Mouse (Mus musculus) testis, adult 2 months (tissue): Measurements from ENCODE around the gene Frat2. TPM values are rescaled to one million over a fixed set of nuclear protein-coding genes. Genes with fewer than 3 reads are reported as not detected.
"Not testable (repeated sequence)": the region's sequence is repeated elsewhere in the genome, so short reads cannot be mapped to it uniquely, and the experiment has no call there.

Source experiments
- H3K27ac ChIP-seq: fragments of 200-500 bp; 2 replicates; pipeline ENCODE4 v1.5.1; 2012; ENCODE audit warnings: low read depth, low read length; ENCODE audit not compliant: control insufficient read depth, insufficient read depth
- H3K27me3 ChIP-seq: fragments of 200-500 bp; 2 replicates; pipeline ENCODE4 v1.6.1; 2012; ENCODE audit warnings: mild to moderate bottlenecking, low read length, moderate library complexity; ENCODE audit not compliant: control insufficient read depth, insufficient read depth
- H3K36me3 ChIP-seq: fragments of 200-500 bp; 2 replicates; pipeline ENCODE4 v1.6.1; 2012; ENCODE audit warnings: mild to moderate bottlenecking, low read length; ENCODE audit not compliant: control insufficient read depth, insufficient read depth
- H3K4me1 ChIP-seq: fragments of 200-500 bp; 2 replicates; pipeline ENCODE4 v1.6.1; 2012; ENCODE audit warnings: low read length; ENCODE audit not compliant: control insufficient read depth, insufficient read depth
- H3K4me3 ChIP-seq: fragments of 200-500 bp; 2 replicates; pipeline ENCODE4 v1.5.1; 2012; ENCODE audit warnings: low read depth, mild to moderate bottlenecking, low read length, moderate library complexity, mixed read lengths; ENCODE audit not compliant: control insufficient read depth
- CTCF ChIP-seq: fragments of 200-500 bp; IDR thresholded peaks from 2 replicates; pipeline ENCODE4 v1.5.1; 2012; ENCODE audit warnings: low read depth, mild to moderate bottlenecking, inconsistent platforms, low read length, moderate library complexity; ENCODE audit not compliant: control insufficient read depth, insufficient read depth, insufficient replicate concordance
- POLR2A ChIP-seq: fragments of 200-500 bp; IDR thresholded peaks from 2 replicates; pipeline ENCODE4 v1.6.1; 2012; ENCODE audit warnings: low read depth, mild to moderate bottlenecking, inconsistent platforms, low read length, moderate library complexity; ENCODE audit not compliant: control insufficient read depth
- polyA plus RNA-seq: library from polyadenylated mRNA; depleted of rRNA; stranded (reverse); fragments of >200 nt; gene quantifications from 2 replicates; pipeline ENCODE4 v1.2.3, GENCODE M21; 2012

The Frat2 gene
- polyA plus RNA-seq, 1 experiment, result 47.7 TPM

DNA sequence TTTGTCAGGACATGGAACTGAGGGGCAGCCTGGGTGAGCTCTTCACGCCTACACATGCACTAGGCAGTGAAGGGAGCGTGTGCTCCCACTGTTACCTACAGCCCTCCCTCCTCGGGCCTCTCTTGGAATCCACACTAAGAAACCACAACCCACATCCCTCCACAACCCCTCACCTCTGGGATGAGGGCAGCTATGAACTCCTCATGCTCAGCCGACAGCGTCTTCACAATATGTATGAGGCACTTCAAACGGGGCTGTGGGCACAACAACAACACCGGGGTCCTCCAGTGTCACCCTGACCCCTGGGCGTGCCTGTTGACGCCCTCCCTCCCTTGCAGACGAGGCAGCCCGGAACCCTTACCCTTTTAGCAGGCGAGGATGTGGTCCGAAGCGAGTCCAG, 26.4 kb upstream of the Frat2 start:
- Histone ChIP-seq H3K36me3 (peaks cover 8% of the 10 kb centered on the region), H3K4me1 (no peaks in the 10 kb centered on the region), H3K4me3 (no peak overlapping the region), H3K27ac (no peak overlapping the region), H3K27me3 (no peaks in the 10 kb centered on the region)
- TF ChIP-seq CTCF (no peak), POLR2A (no peak)

DNA sequence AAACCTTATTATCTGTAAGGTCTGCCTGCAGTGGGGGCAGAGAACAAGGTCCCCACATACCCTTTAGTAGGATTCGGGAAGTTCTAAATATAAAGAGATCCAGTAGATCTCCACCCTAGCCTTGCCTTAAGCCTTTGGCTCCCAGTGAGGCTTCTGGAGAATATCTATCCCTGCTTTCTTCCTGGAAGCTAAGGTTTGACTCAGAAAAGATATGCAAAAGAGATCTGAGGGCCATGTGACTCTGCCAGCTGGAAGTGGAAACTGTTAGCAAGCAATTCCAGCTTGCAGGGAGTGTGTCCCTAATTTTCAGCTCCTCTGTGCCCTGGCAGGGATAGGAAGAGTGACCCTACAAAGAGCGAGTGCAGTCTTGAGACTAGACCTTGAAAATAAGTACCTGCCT, 24.4 kb upstream of the Frat2 start:
- TF ChIP-seq POLR2A (no peak), CTCF (no peak)
- H3K27me3 ChIP-seq, result no peaks in the 10 kb centered on the region
- peaks cover 8% of the 10 kb centered on the region for H3K36me3 ChIP-seq
- H3K27ac ChIP-seq, result no peak overlapping the region
- no peak overlapping the region for H3K4me3 ChIP-seq
- H3K4me1 ChIP-seq, result no peaks in the 10 kb centered on the region

- not testable (repeated sequence) for H3K27ac ChIP-seq, H3K4me3 ChIP-seq, H3K36me3 ChIP-seq, H3K27me3 ChIP-seq, H3K4me1 ChIP-seq
Measured at GRCm38 (mm10) chr19:41869946-41870345, 22.0 kb upstream of the Frat2 start.

DNA sequence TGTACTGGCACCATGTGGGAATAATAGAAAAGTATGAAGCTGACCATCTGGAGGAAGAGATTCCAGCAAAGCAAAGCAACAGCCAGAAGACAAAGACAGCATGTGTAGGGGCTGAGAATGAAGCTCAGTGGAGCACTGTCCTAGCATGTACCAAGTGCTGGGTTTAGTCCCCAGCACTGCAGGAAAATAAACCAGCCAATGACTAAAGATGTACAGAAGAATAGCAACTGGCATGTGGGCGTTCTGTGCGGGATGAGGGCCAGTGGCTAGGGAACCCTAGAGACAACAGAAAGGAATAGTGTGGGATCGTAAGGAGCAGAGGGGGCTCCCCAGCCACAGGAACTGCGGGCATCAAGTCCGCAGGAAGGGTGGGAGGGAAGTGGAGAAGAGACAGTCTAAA, 21.4 kb upstream of the Frat2 start:
- Histone ChIP-seq H3K27ac (no peak overlapping the region), H3K27me3 (no peaks in the 10 kb centered on the region), H3K36me3 (peaks cover 5% of the 10 kb centered on the region), H3K4me3 (no peak overlapping the region), H3K4me1 (no peaks in the 10 kb centered on the region)
- TF ChIP-seq CTCF (no peak), POLR2A (no peak)

DNA sequence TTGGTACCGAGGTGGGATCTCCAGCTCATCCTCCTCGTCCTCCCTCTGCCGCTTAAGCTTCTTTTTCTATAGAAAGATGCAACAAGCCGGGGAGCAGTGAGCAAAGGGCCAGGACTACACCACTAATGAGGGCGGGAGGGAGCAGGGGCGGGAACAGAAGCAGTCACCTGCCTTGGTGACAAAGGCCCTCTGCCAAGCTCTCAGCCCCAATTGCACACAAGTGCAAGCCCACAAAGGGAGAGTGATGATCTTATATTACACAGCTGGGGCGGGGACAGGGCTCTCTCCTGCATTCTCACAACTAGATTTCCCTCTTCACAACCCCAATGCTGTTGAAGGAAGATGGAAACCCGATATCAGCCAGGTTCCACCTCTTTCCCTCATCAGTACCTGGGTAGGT, 18.8 kb upstream of the Frat2 start:
- H3K4me3 ChIP-seq, result no peak overlapping the region
- no peaks in the 10 kb centered on the region for H3K27me3 ChIP-seq
- H3K27ac ChIP-seq, result no peak overlapping the region
- H3K36me3 ChIP-seq, result peaks cover 5% of the 10 kb centered on the region
- TF ChIP-seq CTCF (no peak), POLR2A (no peak)
- H3K4me1 ChIP-seq, result no peaks in the 10 kb centered on the region

- H3K4me3 ChIP-seq, result no peak overlapping the region
- H3K4me1 ChIP-seq, result no peaks in the 10 kb centered on the region
- TF ChIP-seq POLR2A (no peak), CTCF (no peak)
- H3K27ac ChIP-seq, result no peak overlapping the region
- H3K27me3 ChIP-seq, result no peaks in the 10 kb centered on the region
- H3K36me3 ChIP-seq, result no peaks in the 10 kb centered on the region
Measured at GRCm38 (mm10) chr19:41857816-41858310, 9.9 kb upstream of the Frat2 start.

GRCm38 (mm10) chr19:41857086-41857762, 9.3 kb upstream of the Frat2 start:
- Histone ChIP-seq H3K27me3 (no peaks in the 10 kb centered on the region), H3K27ac (no peak overlapping the region)

GRCm38 (mm10) chr19:41852423-41852822, 4.5 kb upstream of the Frat2 start:
- Histone ChIP-seq H3K4me3 (no peak overlapping the region), H3K4me1 (no peaks in the 10 kb centered on the region; the same call in none of the 2 replicates), H3K36me3 (no peaks in the 10 kb centered on the region), H3K27ac (no peak overlapping the region), H3K27me3 (no peaks in the 10 kb centered on the region)
- no peak for TF ChIP-seq CTCF
- TF ChIP-seq POLR2A, result no peak

More at GRCm38 (mm10) chr19:41857086-41857762, 9.3 kb upstream of the Frat2 start:
- Histone ChIP-seq H3K36me3 (no peaks in the 10 kb centered on the region), H3K4me3 (no peak overlapping the region), H3K4me1 (no peaks in the 10 kb centered on the region)
- no peak for TF ChIP-seq POLR2A
- TF ChIP-seq CTCF, result no peak
